Mouse (Mus musculus) small intestine, adult 2 months (tissue): ENCODE measurements around the gene Pik3c2g. TPM values are rescaled to one million over a fixed set of nuclear protein-coding genes. Genes with fewer than 3 reads are reported as not detected.

Source experiments
- H3K27ac ChIP-seq: fragments of 200-500 bp; 2 replicates; pipeline ENCODE4 v1.5.1; 2012; ENCODE audit warnings: low read depth, low read length, control low read depth, inconsistent platforms; ENCODE audit not compliant: insufficient read depth
- H3K27me3 ChIP-seq: fragments of 200-500 bp; 2 replicates; pipeline ENCODE4 v1.6.1; 2012; ENCODE audit warnings: mild to moderate bottlenecking, moderate library complexity, low read length, inconsistent platforms; ENCODE audit not compliant: control insufficient read depth, insufficient read depth
- H3K36me3 ChIP-seq: fragments of 200-500 bp; 2 replicates; pipeline ENCODE4 v1.6.1; 2012; ENCODE audit warnings: mild to moderate bottlenecking, low read length, control low read depth, inconsistent platforms; ENCODE audit not compliant: control insufficient read depth, insufficient read depth
- H3K4me1 ChIP-seq: fragments of 200-500 bp; 2 replicates; pipeline ENCODE4 v1.6.1; 2012; ENCODE audit warnings: low read length, inconsistent platforms, mixed read lengths; ENCODE audit not compliant: control insufficient read depth, insufficient read depth, insufficient read length
- H3K4me3 ChIP-seq: fragments of 200-500 bp; 2 replicates; pipeline ENCODE4 v1.5.1; 2012; ENCODE audit warnings: low read depth, mild to moderate bottlenecking, control low read depth, inconsistent platforms, low read length, moderate library complexity
- CTCF ChIP-seq: fragments of 200-500 bp; IDR thresholded peaks from 2 replicates; pipeline ENCODE4 v1.5.1; 2012; ENCODE audit warnings: low read depth, mild to moderate bottlenecking, control low read depth, inconsistent platforms, low read length, moderate library complexity, mixed read lengths; ENCODE audit not compliant: insufficient replicate concordance, insufficient read length; ENCODE audit errors: extremely low read depth
- POLR2A ChIP-seq: fragments of 200-500 bp; IDR thresholded peaks from 2 replicates; pipeline ENCODE4 v1.6.1; 2012; ENCODE audit warnings: low read depth, mild to moderate bottlenecking, control low read depth, inconsistent platforms, low read length, moderate library complexity
- WGBS: fragments of 180-500 bp; shearing (Covaris S2); methylation state at CpG from one replicate; pipeline ENCODE4 v1.1.7; 2018; 5-methylcytosine and 5-hydroxymethylcytosine counted together
- polyA plus RNA-seq: library from polyadenylated mRNA; depleted of rRNA; stranded (reverse); fragments of >200 nt; gene quantifications from 2 replicates; pipeline ENCODE4 v1.2.3, GENCODE M21; 2012

The Pik3c2g gene
- polyA plus RNA-seq, 1 experiment: 0.15 TPM

DNA sequence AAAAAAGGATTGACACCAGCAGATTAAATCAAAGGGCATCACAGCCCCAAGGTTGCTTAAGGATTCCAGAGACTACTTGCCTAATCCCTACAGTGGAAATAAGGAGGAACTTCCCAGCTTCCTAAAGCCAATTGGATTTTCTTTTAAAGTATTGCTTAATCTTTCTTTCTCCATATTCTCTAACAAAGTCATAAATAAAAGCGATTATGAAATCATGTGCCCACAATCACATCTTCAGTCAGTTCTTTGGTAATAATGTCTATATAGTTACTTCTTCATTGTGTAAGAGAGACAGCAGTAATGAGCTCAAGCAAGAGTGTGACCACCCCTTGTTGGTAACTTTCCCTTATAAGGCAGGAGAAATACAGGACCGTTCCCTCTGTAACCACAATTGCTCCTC is 274.5 kb downstream of the Pik3c2g start:
- 77% methylated on average over 2 of the region's 2 CpGs for WGBS
- H3K4me3 ChIP-seq: no peak overlapping the region
- no peak for TF ChIP-seq CTCF
- TF ChIP-seq POLR2A: no peak

DNA sequence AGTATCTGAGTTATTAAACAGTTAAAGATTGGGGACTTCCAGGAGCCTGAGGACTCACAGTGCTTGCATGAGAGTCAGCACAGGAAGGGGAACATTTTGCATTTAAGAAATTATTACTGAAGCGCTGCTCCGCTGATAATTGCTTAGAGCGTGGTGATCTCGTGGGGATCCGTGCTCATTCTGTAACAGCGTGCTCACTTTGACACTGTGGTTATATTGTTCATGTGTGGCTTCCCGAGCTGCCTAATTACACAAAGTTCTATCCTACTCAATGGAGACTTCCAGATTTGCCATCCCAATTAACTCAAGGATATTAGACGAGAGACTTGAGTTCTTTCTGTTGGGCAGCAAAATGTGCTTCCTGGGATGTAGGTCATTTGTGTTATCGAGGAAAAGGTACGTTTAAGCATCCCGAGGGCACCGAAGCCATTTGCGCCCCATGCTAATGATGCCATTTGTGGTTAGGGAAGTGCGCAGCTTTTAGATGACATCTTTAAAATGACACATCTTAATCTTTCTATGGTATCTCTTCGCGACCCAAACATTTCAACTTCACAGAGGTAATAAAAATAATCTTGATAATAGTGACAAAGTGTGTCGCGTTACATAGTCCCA is 278.1 kb downstream of the Pik3c2g start:
- no peak overlapping the region for H3K27ac ChIP-seq
- no peak for TF ChIP-seq CTCF
- no peak for TF ChIP-seq POLR2A
- no peaks in the 10 kb centered on the region for H3K36me3 ChIP-seq
- WGBS: 91% methylated on average over 18 of the region's 18 CpGs
- no peak overlapping the region for H3K4me3 ChIP-seq
- no peaks in the 10 kb centered on the region for H3K27me3 ChIP-seq
- H3K4me1 ChIP-seq: no peaks in the 10 kb centered on the region

More for the DNA sequence above, 274.5 kb downstream of the Pik3c2g start:
- no peaks in the 10 kb centered on the region for H3K4me1 ChIP-seq
- H3K36me3 ChIP-seq: no peaks in the 10 kb centered on the region
- no peaks in the 10 kb centered on the region for H3K27me3 ChIP-seq
- H3K27ac ChIP-seq: no peak overlapping the region

DNA sequence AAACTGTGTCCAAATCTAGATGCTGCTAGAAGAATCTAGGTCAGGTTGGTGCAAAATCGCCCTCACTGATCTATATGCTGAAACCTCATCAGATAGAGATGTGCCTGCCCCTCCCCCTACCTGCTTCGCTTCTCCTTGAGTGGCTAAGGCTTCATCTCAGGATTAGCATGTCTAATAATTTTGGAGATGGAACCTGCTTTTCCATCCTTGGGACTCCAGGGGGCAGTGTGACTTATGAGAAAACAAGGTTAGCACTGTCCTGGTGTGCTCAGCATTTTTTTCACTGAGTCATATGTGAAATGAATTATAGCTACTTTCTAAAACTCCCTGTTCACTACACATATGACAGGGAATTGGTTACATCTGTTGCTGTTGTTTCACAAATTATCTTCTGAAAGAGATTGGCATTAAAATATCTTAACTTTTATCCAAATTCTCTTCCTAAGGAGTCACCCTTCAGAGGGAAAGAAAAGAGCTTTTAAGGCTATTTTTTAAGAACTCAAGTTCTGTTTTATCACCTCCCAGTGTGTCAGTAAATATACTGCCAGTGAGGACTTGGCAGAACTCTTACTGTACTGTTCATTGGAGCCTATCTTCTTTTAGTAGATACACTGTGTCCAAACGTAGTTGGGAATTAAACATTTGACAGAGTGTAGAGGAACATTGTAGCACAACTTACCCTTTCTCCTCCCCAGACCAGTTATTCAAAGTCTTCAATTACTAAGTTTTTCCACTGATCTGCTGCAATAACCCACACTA is 287.6 kb downstream of the Pik3c2g start:
- Histone ChIP-seq H3K36me3 (no peaks in the 10 kb centered on the region), H3K27ac (no peak overlapping the region), H3K27me3 (no peaks in the 10 kb centered on the region), H3K4me3 (no peak overlapping the region), H3K4me1 (no peaks in the 10 kb centered on the region)
- WGBS: 39% methylated on average over 3 of the region's 3 CpGs
- TF ChIP-seq POLR2A: no peak
- TF ChIP-seq CTCF: no peak

DNA sequence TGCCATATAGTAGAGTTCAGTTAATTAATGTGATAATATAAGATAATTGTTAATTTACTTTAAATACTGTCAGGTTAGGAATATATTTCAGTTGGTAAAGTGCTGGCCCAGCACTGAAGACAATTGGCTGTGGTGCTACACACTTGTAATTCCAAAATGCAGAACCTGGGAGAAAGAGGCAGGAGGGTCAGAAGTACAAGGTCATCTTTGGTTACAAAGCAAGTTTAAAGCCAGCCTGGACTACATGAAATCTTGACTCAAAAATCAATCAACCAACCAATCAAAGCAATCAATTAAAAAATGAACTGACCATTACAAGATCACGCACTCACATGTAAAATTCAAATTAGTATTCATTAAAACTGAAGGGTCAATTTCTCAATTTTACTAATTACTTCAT is 289.7 kb downstream of the Pik3c2g start:
- 91% methylated on average over 1 of the region's 1 CpGs for WGBS
- Histone ChIP-seq H3K27me3 (no peaks in the 10 kb centered on the region), H3K27ac (no peak overlapping the region), H3K4me1 (no peaks in the 10 kb centered on the region), H3K4me3 (no peak overlapping the region), H3K36me3 (no peaks in the 10 kb centered on the region)
- TF ChIP-seq CTCF (no peak), POLR2A (no peak)

DNA sequence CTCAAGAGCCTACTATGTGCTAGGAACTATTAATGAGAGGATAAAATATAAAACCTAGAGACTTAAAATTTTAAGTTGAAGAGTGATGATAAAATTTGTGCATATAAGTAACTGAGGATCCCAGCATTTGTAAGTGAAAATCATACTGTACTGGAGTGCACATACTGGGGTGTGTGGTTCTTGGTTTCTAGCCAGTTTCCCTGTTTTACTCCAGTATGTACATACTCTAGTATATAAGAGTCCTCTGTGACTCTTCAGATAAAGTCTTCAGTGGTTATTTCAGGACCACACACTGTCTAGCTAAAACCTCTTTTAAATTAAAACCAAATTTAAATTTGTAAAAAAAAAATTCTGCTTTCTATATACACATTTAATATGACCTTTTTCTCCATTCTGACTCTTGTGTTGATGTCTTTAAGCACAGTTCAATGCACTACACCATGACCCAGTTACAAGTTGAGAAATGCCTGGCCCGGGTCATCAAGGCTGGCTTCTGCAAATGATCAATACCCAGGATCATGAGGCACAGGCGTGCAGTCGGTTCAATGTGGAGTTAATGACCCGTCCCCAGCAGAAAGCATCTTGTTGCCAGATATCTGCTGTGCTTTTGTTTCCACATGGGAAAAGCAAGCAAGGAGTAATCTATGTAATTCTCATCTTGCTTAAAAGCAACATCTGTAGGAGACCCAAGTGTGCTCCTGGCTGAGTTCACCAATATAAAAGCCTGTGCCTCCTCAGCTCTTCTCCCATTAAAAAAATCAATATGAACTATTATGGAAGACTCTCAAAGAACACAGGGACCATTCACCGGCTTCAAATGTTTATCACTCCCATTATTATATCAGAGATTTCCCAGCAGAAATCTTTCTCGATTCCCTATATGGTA is 290.7 kb downstream of the Pik3c2g start:
- Histone ChIP-seq H3K27ac (no peak overlapping the region), H3K27me3 (no peaks in the 10 kb centered on the region), H3K36me3 (no peaks in the 10 kb centered on the region), H3K4me1 (no peaks in the 10 kb centered on the region), H3K4me3 (no peak overlapping the region)
- TF ChIP-seq CTCF (no peak), POLR2A (no peak)
- 57% methylated on average over 6 of the region's 6 CpGs for WGBS

DNA sequence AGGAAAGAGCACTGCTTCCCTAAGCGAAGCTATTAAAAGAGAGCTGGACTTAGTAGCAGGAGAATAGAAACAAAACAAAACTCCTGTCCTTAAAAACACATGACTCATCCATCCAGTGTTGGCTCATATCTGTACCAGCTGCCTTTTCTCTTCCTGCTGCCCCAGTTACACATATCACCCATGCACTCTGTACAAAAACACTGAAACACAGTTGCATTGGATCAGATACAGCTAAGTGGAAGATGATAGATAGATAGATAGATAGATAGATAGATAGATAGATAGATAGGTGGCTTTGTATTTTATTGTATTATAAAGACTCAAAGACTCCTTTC is 291.3 kb downstream of the Pik3c2g start:
- H3K4me3 ChIP-seq: no peak overlapping the region
- no peaks in the 10 kb centered on the region for H3K27me3 ChIP-seq
- no peak overlapping the region for H3K27ac ChIP-seq
- no peak for TF ChIP-seq POLR2A
- no peak for TF ChIP-seq CTCF
- WGBS: 48% methylated on average over 1 of the region's 1 CpGs
- no peaks in the 10 kb centered on the region for H3K4me1 ChIP-seq
- H3K36me3 ChIP-seq: no peaks in the 10 kb centered on the region

DNA sequence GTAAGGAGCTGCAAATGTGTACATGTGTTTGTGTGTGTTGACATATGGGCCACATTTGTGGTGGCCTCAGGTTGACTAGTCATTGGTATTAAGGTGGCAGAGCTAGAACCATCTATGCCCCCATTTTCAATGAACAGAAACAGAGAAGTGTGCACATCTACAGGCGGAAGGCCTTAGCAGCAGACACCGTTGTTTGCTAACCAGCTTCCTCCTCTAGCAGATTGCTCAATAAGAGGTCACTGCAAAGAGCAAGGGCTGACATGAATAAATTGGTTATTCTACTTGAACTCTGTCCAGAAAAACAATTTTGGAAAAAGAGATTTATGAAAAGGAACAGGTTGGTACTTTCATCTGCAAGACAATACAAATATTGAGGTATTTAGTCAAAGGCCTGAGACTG is 295.1 kb downstream of the Pik3c2g start:
- H3K4me3 ChIP-seq: no peak overlapping the region
- no peak for TF ChIP-seq POLR2A
- TF ChIP-seq CTCF: no peak
- H3K27ac ChIP-seq: no peak overlapping the region
- H3K4me1 ChIP-seq: no peaks in the 10 kb centered on the region
- no peaks in the 10 kb centered on the region for H3K36me3 ChIP-seq
- WGBS: 71% methylated on average over 2 of the region's 2 CpGs
- no peaks in the 10 kb centered on the region for H3K27me3 ChIP-seq
